Mouse (Mus musculus): Measurements from ENCODE around the gene Cylc2. TPM values are rescaled to one million over a fixed set of nuclear protein-coding genes. Genes with fewer than 3 reads are reported as not detected.

The Cylc2 gene
- polyA plus RNA-seq (2014; fragmentation: Illumina TruSeq; extraction: RNeasy Lipid Tissue Mini Kit (QIAGEN cat#74804); ENCODE audit: insufficient read depth, low read depth, low replicate concordance): not detected

DNA sequence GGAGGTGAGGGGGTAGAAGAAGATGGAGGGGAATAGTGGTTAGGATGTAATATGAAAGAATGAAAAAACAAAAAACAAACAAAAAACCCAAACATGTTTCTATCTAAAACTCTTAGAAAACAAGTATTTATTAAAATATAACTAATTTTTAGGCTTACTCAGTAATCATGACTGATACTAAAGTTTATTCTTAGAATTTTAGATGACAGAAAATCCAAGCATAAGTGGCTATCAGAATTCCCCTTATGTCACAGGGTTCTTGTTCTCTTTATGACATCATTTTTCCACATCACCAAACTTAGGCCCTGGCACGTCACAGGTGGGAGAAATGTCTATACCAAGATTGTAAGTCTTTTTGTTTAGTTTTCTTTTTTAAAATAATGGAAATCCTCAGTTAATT lies at the start of gene Cylc2:
Gene Cylc2, plus strand, starts transcription at position 301 of the 400 bp plus-strand sequence.

